Mouse (Mus musculus) Patski (cell line): ENCODE measurements around the gene Gm4778. TPM values are rescaled to one million over a fixed set of nuclear protein-coding genes. Genes with fewer than 3 reads are reported as not detected.
"Not testable (repeated sequence)": the region's sequence is repeated elsewhere in the genome, so short reads cannot be mapped to it uniquely, and the experiment has no call there.

Experiments used
- ATAC-seq: fragments of 100-300 bp; one replicate; pipeline ENCODE4 v1.8.0; 2021
- CTCF ChIA-PET: fragments of 350-600 bp; sonication (Branson Sonifier 250); formaldehyde crosslinking; loops from one replicate; lab custom pipeline; 2022; ENCODE audit warnings: inconsistent platforms; lab: Charles Lee
- POLR2A ChIA-PET: fragments of 350-600 bp; sonication (Branson Sonifier 250); formaldehyde crosslinking; loops from one replicate; lab custom pipeline; 2022; ENCODE audit warnings: antibody characterized with exemption, inconsistent platforms; lab: Charles Lee
- DNase-seq: peaks from one replicate; pipeline ENCODE4 v3.0.0-alpha.2; 2011; ENCODE audit warnings: low read depth, low spot score
- H3K27me3 ChIP-seq: fragments of 371-371 bp; one replicate; pipeline ENCODE4 v1.5.1; 2021
- CTCF ChIP-seq: fragments of 100-300 bp; IDR thresholded peaks from one replicate; pipeline ENCODE4 v1.5.1; 2021
- in situ Hi-C: fragments of 300-500 bp; cut with MboI; formaldehyde crosslinking; loops from 3 replicates; pipeline ENCODE4 v1.11.1; 2018; ENCODE audit warnings: low pct_unique_long_range_greater_than_20kb, mixed read lengths
- polyA plus RNA-seq: library from polyadenylated mRNA; unstranded; gene quantifications from one replicate; pipeline ENCODE4 v1.2.3, GENCODE M21; 2021

The Gm4778 gene
- not detected for polyA plus RNA-seq

DNA sequence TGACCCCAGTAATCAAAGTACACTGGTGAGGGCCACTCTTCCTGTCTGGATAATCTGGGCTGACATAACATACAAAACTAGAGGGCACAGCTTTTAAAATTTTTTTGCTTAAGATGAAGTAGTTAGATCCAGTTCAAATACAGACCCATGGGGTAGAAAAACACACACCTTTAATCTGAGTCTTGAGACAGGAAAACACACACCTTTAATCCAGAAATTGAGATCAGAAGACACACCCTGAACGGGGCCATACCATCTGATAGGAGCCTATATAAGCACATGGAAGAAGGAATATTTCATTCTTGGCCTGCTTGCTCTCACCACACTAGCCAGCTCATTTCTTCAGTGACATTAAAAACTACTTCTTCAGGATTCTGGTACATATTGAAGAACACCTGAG is at the start of gene Gm4778:
Gene Gm4778 (plus strand): TSS at position 301 of the 400 bp plus-strand sequence.
- POLR2A ChIA-PET, DNase-seq, in situ Hi-C loops, ATAC-seq, CTCF ChIA-PET, H3K27me3 ChIP-seq: not testable (repeated sequence)

- CTCF ChIA-PET: no interaction called here
- no peak for DNase-seq
- H3K27me3 ChIP-seq: no peaks in the 10 kb centered on the region
- peak; percentile 69 for ATAC-seq
- peak; percentile 69 for TF ChIP-seq CTCF
- POLR2A ChIA-PET: no interaction called here
- in situ Hi-C loops: no loop called here
Observed at GRCm38 (mm10) chr3:94260598-94260997, 3.2 kb upstream of the Gm4778 start.

- H3K27me3 ChIP-seq: peaks cover 4% of the 10 kb centered on the region
- ChIA-PET POLR2A (no interaction called here), CTCF (no interaction called here)
- ATAC-seq (peak; percentile 31), DNase-seq (no peak)
- in situ Hi-C loops: no loop called here
- TF ChIP-seq CTCF: no peak
Observed at GRCm38 (mm10) chr3:94275991-94276390, 12.2 kb downstream of the Gm4778 start.

- ATAC-seq: no peak
- DNase-seq: no peak
- in situ Hi-C loops: no loop called here
- no peak for TF ChIP-seq CTCF
- peaks cover 46% of the 10 kb centered on the region for H3K27me3 ChIP-seq
- POLR2A ChIA-PET: no interaction called here
- CTCF ChIA-PET: interaction anchor here (1.2 kb wide), 1 partner anchor 25 kb away, joined by 3 read pairs; no protein-coding TSS in a partner anchor
Observed at GRCm38 (mm10) chr3:94305457-94305856, 41.6 kb downstream of the Gm4778 start.

DNA sequence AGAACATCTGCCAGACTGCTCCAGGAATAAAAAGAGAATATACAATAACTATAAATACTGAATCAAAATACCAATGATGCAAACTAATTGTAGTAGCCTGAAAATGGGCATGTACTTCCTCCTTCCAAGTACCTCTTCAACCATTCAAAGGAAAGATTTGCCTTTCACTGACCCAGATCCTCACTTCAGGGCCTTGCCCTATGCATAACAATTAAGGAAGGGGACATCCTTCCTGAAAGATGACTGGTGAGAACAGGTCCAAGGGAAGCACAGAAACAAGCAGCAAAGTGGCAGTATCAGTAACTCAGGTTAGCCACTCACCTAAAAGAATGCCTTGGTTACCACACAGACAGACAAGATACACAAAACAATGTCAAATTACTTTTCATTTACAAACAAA is 43.1 kb downstream of the Gm4778 start:
- ATAC-seq: no peak
- no peak for TF ChIP-seq CTCF
- in situ Hi-C loops: no loop called here
- peaks cover 33% of the 10 kb centered on the region for H3K27me3 ChIP-seq
- DNase-seq: no peak
- ChIA-PET CTCF (no interaction called here), POLR2A (no interaction called here)

- ATAC-seq: peak; percentile 100
- in situ Hi-C loops: no loop called here
- peaks cover 29% of the 10 kb centered on the region for H3K27me3 ChIP-seq
- peak; percentile 95 for DNase-seq
- TF ChIP-seq CTCF: no peak
- ChIA-PET POLR2A (interaction anchor here (1.3 to 2.1 kb wide), 2 partner anchors 10 to 25 kb away, joined by 3 to 5 read pairs; no protein-coding TSS in a partner anchor), CTCF (interaction anchor here (1.7 kb wide), 1 partner anchor 17 kb away, joined by 5 read pairs; no protein-coding TSS in a partner anchor)
Observed at GRCm38 (mm10) chr3:94309633-94310363, 46.0 kb downstream of the Gm4778 start, which contains the start of gene Them4. TSS of gene Them4 (plus strand) at chr3:94310089.

DNA sequence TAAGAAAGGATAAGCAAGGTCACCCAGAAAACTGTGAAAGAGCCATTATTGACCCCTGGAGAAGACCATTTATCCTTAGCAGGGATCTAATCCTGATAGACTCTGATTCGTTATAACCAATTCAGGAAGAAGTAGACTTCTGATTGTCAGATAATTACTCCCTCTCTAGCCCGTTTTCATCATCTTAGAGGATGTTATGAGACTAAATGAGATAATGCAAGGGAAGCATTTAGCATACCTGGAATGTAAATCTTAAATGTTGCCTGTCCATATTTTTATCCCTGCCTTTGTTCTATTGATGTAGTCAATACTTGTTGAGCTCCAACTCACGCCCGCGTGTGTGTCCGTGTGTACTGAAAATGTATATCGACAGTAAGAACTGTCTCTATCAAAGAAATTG is 46.7 kb downstream of the Gm4778 start:
- TF ChIP-seq CTCF: no peak
- CTCF ChIA-PET: interaction anchor here (0.9 to 1.7 kb wide), 3 partner anchors 16 to 56 kb away, joined by 3 to 5 read pairs (median 3); no protein-coding TSS in a partner anchor
- no peak for ATAC-seq
- peaks cover 24% of the 10 kb centered on the region for H3K27me3 ChIP-seq
- in situ Hi-C loops: no loop called here
- POLR2A ChIA-PET: interaction anchor here (1.3 to 2.1 kb wide), 2 partner anchors 9 to 24 kb away, joined by 3 to 5 read pairs; no protein-coding TSS in a partner anchor
- DNase-seq: no peak

GRCm38 (mm10) chr3:94310911-94311310 is 47.1 kb downstream of the Gm4778 start:
- DNase-seq: no peak
- POLR2A ChIA-PET: interaction anchor here (1.3 to 2.1 kb wide), 2 partner anchors 9 to 23 kb away, joined by 3 to 5 read pairs; no protein-coding TSS in a partner anchor
- CTCF ChIA-PET: interaction anchor here (0.9 to 1.7 kb wide), 3 partner anchors 16 to 56 kb away, joined by 3 to 5 read pairs (median 3); no protein-coding TSS in a partner anchor
- no peak for TF ChIP-seq CTCF
- in situ Hi-C loops: no loop called here
- no peak for ATAC-seq
- H3K27me3 ChIP-seq: peaks cover 22% of the 10 kb centered on the region

DNA sequence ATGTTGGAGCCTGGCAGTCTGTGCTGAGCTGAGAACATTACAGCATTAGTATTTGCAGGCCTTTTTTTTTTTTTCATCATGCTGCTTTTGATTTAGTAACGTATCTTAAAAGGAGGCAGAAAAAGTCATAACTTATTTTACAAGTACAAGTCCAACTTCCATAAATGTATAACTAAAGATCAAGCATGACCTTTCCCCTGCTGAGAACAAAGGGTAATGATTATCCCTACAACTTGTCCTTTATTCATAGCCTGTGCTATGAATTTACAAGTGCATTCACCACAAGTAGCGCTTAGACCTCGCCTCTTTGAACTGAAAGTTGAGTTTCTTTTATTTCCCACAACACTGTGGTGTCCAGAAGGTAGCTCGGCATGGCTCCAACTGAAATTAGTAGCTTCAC is 47.5 kb downstream of the Gm4778 start:
- in situ Hi-C loops: no loop called here
- TF ChIP-seq CTCF: no peak
- ATAC-seq (no peak), DNase-seq (no peak)
- H3K27me3 ChIP-seq: peaks cover 22% of the 10 kb centered on the region
- ChIA-PET CTCF (interaction anchor here (0.9 to 1.7 kb wide), 4 partner anchors 15 to 55 kb away, joined by 3 to 5 read pairs (median 4); no protein-coding TSS in a partner anchor), POLR2A (interaction anchor here (2.1 kb wide), 1 partner anchor 9 kb away, joined by 5 read pairs; no protein-coding TSS in a partner anchor)

Other genes with a start within 250 kb of the Gm4778 start
- gene Gm9125, start 209.2 kb upstream of the Gm4778 start, polyA plus RNA-seq: not detected
- not detected for gene Gm10697, start 191.4 kb upstream of the Gm4778 start, polyA plus RNA-seq
- not detected for gene Gm10696, start 85.8 kb upstream of the Gm4778 start, polyA plus RNA-seq
- gene Gm5286, start 67.3 kb upstream of the Gm4778 start, polyA plus RNA-seq: not detected
- 12.2 TPM for gene Them4, start 46.1 kb downstream of the Gm4778 start, polyA plus RNA-seq
- gene Them5, start 78.1 kb downstream of the Gm4778 start, polyA plus RNA-seq: 0.06 TPM
- not detected for gene C2cd4d, start 98.4 kb downstream of the Gm4778 start, polyA plus RNA-seq
- 16.1 TPM for gene Rorc, start 108.8 kb downstream of the Gm4778 start, polyA plus RNA-seq
- 0.06 TPM for gene Lingo4, start 134.5 kb downstream of the Gm4778 start, polyA plus RNA-seq
- 14.3 TPM for gene Tdrkh, start 149.2 kb downstream of the Gm4778 start, polyA plus RNA-seq
- 101 TPM for gene Mrpl9, start 179.3 kb downstream of the Gm4778 start, polyA plus RNA-seq
- gene Oaz3, start 179.9 kb downstream of the Gm4778 start, polyA plus RNA-seq: 1.1 TPM
- 0.17 TPM for gene Celf3, start 214.3 kb downstream of the Gm4778 start, polyA plus RNA-seq
- gene Riiad1, start 216.3 kb downstream of the Gm4778 start, polyA plus RNA-seq: 0.19 TPM